Mouse (Mus musculus) heart, embryonic 16.5 days (tissue): ENCODE measurements around the gene Sh3gl3. TPM values are rescaled to one million over a fixed set of nuclear protein-coding genes. Genes with fewer than 3 reads are reported as not detected.

Experiments used
- ATAC-seq: fragments of 200-750 bp; cut with Nextera tagmentation; replicated peaks from 2 replicates; pipeline ENCODE4 v1.8.0; 2017; ENCODE audit warnings: moderate number of reproducible peaks; ENCODE audit not compliant: insufficient read depth, low FRiP score; ENCODE audit errors: extremely low read depth
- H3K27ac ChIP-seq: fragments of 300-500 bp; sonication (generic); 2 replicates; pipeline ENCODE4 v1.5.1; 2014; ENCODE audit warnings: mild to moderate bottlenecking, low read length, control low read depth, moderate library complexity
- H3K27me3 ChIP-seq: fragments of 300-500 bp; sonication (generic); 2 replicates; pipeline ENCODE4 v1.6.1; 2014; ENCODE audit warnings: low read length, mixed read lengths; ENCODE audit not compliant: control insufficient read depth, insufficient read depth
- H3K36me3 ChIP-seq: fragments of 300-500 bp; sonication (generic); 2 replicates; pipeline ENCODE4 v1.6.1; 2014; ENCODE audit not compliant: control insufficient read depth, insufficient read depth
- H3K4me1 ChIP-seq: fragments of 300-500 bp; sonication (generic); 2 replicates; pipeline ENCODE4 v1.6.1; 2014; ENCODE audit warnings: low read length, mixed read lengths; ENCODE audit not compliant: control insufficient read depth, insufficient read depth
- H3K4me2 ChIP-seq: fragments of 300-500 bp; sonication (generic); 2 replicates; pipeline ENCODE4 v1.6.1; 2014; ENCODE audit warnings: low read depth, mild to moderate bottlenecking, control low read depth, low read length
- H3K4me3 ChIP-seq: fragments of 300-500 bp; sonication (generic); 2 replicates; pipeline ENCODE4 v1.5.1; 2014; ENCODE audit warnings: mild to moderate bottlenecking, control low read depth, low read length
- H3K9ac ChIP-seq: fragments of 300-500 bp; sonication (generic); 2 replicates; pipeline ENCODE4 v1.6.1; 2014; ENCODE audit warnings: low read length, control low read depth
- H3K9me3 ChIP-seq: fragments of 300-500 bp; sonication (generic); replicated peaks from 2 replicates; pipeline ENCODE4 v1.6.1; 2016; ENCODE audit warnings: low read length; ENCODE audit not compliant: control insufficient read depth
- WGBS: fragments of 180-500 bp; shearing (Covaris S2); extraction: QIAGEN DNeasy Blood & Tissue Kit; methylation state at CpG from one replicate; pipeline ENCODE4 v1.1.7; 2014; 5-methylcytosine and 5-hydroxymethylcytosine counted together
- polyA plus RNA-seq: library from polyadenylated mRNA; unstranded; fragments of >200 nt; fragmentation: Nextera tagmentation; extraction: Ambion mirVana; gene quantifications from 2 replicates; pipeline ENCODE4 v1.2.1, GENCODE M21; 2015

The Sh3gl3 gene
- polyA plus RNA-seq, 1 experiment from 2014 or later: 4.6 TPM

DNA sequence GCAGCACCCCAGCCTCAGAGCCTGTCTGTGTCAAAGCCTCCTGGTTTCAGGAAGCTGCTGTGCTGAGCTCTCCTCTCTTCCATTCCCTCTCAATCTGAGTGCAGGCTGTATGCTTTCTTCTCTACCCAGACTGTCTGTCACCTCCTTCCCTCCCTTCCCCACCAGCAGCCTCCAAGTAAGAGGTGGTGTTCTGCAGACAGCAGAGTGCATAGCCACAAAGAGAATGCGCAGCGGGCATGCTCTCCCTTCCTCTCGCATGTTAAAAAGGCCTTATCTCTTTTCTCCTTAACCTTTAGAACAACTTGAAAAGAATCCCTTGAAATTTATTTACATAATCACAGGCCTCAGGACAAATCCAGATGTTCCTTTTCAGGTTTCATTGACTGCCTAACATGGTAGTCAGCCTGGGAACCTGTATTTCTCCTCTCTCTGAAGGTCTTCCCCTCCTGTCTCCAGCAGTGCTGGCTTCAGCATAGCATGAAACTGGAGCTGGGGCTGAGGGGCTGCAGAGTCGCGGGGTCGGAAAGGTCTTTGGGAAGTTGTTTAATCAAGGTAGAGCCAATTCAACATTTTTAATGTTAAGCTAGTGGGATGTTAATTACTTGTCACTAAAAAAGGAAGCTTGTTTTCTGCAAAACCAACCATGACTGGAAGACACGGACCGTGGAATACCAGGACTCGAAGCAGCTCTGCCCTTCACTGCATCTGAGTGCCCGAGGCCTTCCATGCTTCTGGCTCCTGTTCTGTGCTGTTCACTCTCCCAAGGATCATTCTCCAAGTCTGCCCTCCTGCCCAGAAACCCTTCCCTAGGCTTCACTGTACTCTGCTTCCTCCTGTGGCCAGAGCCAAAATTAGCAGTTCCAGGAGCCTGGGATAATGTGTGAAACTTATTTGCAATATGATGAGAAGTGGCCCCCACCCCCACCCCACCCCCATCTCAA is 50.5 kb downstream of the Sh3gl3 start:
- WGBS: 44% methylated on average over 10 of the region's 10 CpGs

DNA sequence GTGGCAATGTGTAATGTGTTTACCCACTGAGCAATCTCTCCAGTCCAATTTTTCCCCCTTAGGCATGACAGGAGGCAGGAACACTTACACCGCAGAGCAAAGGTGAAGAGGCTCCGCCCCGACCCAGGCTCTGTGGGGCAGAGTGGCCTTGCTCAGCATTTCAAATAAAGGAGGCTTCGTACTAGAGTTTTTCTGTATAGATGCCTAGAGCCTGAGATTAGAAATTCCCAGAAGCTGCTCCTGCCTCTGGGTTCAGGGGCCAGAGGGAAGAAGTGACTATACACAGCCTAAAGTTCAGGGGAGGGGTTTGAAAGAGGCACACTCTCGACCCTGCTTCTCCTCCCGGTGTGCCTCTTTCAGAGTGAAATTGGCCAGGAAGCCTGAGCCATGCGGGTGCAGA is 59.6 kb downstream of the Sh3gl3 start:
- no peak overlapping the region; the same call in none of the 2 replicates for H3K27ac ChIP-seq
- 70% methylated on average over 7 of the region's 7 CpGs for WGBS
- H3K36me3 ChIP-seq: no peaks in the 10 kb centered on the region
- H3K9ac ChIP-seq: no peak overlapping the region
- H3K4me3 ChIP-seq: no peak overlapping the region
- no peak overlapping the region for H3K4me2 ChIP-seq
- no peaks in the 10 kb centered on the region for H3K27me3 ChIP-seq
- H3K4me1 ChIP-seq: 0 out of 2 replicates have a peak, but pooled peaks cover 2% of the 10 kb centered on the region
- H3K9me3 ChIP-seq: no peaks in the 10 kb centered on the region
- no peak for ATAC-seq

More for the DNA sequence above, 50.5 kb downstream of the Sh3gl3 start:
- H3K9me3 ChIP-seq: no peaks in the 10 kb centered on the region
- H3K27me3 ChIP-seq: no peaks in the 10 kb centered on the region
- no peak overlapping the region for H3K4me3 ChIP-seq
- no peak overlapping the region for H3K27ac ChIP-seq
- H3K4me1 ChIP-seq: no peaks in the 10 kb centered on the region
- H3K9ac ChIP-seq: no peak overlapping the region
- no peak for ATAC-seq
- no peak overlapping the region for H3K4me2 ChIP-seq
- H3K36me3 ChIP-seq: no peaks in the 10 kb centered on the region

DNA sequence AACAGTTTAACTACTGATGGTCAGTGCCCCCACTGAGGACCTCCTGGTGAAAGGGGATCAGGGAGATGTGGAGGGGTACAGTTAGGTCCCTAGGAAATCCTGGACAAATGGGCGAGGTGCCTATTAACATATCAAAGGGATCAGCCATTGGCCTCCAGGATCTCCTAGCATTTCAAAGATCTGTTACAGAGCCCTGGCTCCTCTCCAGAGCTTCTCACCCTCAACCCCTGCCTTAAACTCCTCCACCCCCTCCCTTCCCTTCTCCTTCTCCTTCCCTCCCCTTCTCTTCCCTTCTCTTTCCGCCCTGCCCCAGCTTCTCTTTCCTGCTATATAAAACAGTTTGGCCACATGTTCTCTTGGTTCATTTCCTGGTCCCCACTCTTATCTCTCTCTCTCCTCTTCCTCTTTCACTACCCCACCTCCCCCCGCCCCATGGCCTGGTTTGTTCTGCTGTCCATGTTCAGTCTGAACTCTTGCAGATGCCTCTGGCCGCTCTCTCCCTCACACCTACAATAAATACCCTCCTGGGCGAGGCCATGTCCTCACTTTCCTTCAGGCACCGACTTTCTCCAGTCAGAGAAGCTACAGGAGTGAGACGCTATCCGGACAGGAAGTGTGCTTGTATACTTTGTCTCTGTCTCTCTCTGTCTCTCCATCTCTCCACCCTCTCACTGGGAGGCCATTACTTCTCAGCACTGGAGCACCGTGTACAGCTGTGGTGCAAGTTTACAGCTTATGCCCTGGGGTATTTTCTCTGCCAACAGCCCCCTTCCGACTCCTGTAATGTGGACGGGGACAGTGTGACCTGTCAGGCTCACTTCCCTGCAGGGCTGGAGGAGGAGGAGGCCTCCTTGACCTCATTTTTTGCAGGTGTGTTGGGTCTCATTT is 60.6 kb downstream of the Sh3gl3 start:
- Histone ChIP-seq H3K9ac (no peak overlapping the region), H3K4me2 (no peak overlapping the region), H3K4me3 (no peak overlapping the region), H3K27ac (peak overlapping the region; percentile 4), H3K4me1 (0 out of 2 replicates have a peak, but pooled peaks cover 2% of the 10 kb centered on the region), H3K9me3 (no peaks in the 10 kb centered on the region), H3K27me3 (no peaks in the 10 kb centered on the region), H3K36me3 (no peaks in the 10 kb centered on the region)
- ATAC-seq: peak; percentile 52
- 33% methylated on average over 11 of the region's 11 CpGs for WGBS

DNA sequence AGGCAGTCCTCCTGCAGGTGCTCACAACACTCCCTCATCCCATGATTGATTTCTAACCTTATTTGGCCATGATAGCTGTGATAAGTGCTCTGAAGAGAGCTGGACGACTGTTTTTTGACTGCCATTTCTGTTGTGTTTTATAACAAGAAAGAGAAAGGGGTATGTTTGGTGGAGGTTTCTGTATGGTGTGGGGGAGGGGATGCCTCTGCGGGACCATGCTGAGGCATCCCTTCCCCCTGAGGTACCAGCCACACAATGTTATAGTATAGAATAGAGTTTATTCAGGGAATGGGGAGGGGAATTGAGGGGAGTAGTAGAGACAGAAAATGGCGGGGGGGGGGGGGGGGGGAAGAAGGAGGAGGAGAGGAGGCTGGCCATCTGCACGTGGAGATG is 61.3 kb downstream of the Sh3gl3 start:
- 0 out of 2 replicates have a peak overlapping the region, but pooled peaks have one; percentile 4 for H3K27ac ChIP-seq
- 27% methylated on average over 3 of the region's 4 CpGs for WGBS

DNA sequence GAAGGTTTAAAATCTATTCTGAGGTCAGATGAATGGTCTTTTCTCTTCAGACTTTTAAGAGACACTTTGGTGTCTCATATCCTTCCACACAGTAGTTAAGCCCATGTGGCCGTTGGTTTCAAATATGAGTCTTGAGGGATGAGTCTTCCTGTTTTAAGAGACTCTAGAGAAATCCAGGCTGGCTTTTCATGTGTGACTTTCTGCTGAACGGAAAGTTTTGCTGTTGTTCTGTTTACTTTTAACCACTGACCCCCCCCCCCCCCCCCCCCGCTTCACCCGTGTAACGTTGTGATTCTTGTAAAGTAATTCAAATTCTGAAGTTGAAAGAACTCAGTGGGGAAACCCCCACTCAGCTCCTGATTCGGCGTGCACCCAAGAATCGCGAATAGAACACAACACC is 61.8 kb downstream of the Sh3gl3 start:
- H3K27me3 ChIP-seq: no peaks in the 10 kb centered on the region
- no peak overlapping the region; the same call in 1 of the 2 replicates for H3K27ac ChIP-seq
- H3K9ac ChIP-seq: no peak overlapping the region
- WGBS: 63% methylated on average over 8 of the region's 9 CpGs
- no peaks in the 10 kb centered on the region for H3K9me3 ChIP-seq
- no peak overlapping the region for H3K4me3 ChIP-seq
- H3K36me3 ChIP-seq: no peaks in the 10 kb centered on the region
- 0 out of 2 replicates have a peak, but pooled peaks cover 2% of the 10 kb centered on the region for H3K4me1 ChIP-seq
- no peak overlapping the region for H3K4me2 ChIP-seq
- ATAC-seq: no peak

More for the DNA sequence above, 61.3 kb downstream of the Sh3gl3 start:
- ATAC-seq: no peak
- Histone ChIP-seq H3K4me1 (0 out of 2 replicates have a peak, but pooled peaks cover 2% of the 10 kb centered on the region), H3K4me3 (no peak overlapping the region), H3K27me3 (no peaks in the 10 kb centered on the region), H3K4me2 (no peak overlapping the region), H3K9ac (no peak overlapping the region), H3K9me3 (no peaks in the 10 kb centered on the region), H3K36me3 (no peaks in the 10 kb centered on the region)

DNA sequence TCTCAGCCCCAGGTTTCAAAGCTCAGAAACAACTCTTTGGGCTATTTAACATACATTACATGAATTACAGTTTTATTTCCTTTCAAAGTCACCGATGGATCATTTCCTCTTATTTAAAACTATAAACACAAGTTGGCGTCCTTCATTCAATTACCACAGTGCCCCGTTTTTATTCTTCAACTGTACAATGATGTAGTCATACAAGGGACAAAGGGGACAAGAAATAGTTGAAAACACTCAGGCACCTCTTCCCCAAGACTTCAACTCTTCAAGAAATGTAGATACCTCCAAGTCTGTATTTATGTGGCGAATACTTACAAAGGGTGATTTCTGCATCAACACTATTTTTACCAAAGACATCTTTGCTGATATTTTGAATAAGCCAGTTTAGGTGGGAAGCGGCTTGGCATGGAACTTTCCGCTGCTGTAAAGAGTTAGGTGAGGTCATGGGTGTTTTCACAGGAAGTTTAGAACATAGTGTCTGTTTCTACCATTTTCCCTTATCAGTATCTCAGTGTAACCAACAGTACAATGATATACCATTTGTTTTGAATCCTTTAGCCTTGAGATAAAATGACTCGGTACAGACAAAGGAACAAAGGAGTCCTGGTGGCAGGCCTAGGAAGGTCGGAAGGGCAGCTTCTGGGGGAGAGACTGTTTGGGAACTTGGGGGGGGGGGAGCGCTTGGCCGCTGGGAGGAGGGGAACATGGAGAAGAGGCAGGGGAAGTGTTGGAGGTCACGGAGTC is 62.7 kb downstream of the Sh3gl3 start:
- WGBS: 62% methylated on average over 11 of the region's 11 CpGs
- Histone ChIP-seq H3K27ac (peak overlapping the region; percentile 24; the same call in 1 of the 2 replicates), H3K4me1 (0 out of 2 replicates have a peak, but pooled peaks cover 2% of the 10 kb centered on the region), H3K9ac (no peak overlapping the region), H3K4me2 (no peak overlapping the region), H3K4me3 (no peak overlapping the region), H3K27me3 (no peaks in the 10 kb centered on the region), H3K9me3 (no peaks in the 10 kb centered on the region), H3K36me3 (no peaks in the 10 kb centered on the region)
- no peak for ATAC-seq

DNA sequence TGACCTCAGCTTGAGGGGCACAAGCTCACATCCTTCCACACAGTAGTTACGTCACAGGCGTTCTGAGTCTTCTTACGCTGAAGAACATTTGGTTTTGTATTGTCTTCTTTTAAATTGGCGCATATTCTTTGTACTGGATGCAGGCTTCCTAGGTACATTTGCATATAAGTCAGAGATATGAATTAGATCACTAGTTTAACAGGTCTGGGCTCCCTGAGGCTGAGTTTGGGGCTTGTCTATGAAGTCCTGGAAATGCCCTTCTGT is 63.2 kb downstream of the Sh3gl3 start:
- peak; percentile 15; the same call in 1 of the 2 replicates for ATAC-seq
- H3K36me3 ChIP-seq: no peaks in the 10 kb centered on the region

DNA sequence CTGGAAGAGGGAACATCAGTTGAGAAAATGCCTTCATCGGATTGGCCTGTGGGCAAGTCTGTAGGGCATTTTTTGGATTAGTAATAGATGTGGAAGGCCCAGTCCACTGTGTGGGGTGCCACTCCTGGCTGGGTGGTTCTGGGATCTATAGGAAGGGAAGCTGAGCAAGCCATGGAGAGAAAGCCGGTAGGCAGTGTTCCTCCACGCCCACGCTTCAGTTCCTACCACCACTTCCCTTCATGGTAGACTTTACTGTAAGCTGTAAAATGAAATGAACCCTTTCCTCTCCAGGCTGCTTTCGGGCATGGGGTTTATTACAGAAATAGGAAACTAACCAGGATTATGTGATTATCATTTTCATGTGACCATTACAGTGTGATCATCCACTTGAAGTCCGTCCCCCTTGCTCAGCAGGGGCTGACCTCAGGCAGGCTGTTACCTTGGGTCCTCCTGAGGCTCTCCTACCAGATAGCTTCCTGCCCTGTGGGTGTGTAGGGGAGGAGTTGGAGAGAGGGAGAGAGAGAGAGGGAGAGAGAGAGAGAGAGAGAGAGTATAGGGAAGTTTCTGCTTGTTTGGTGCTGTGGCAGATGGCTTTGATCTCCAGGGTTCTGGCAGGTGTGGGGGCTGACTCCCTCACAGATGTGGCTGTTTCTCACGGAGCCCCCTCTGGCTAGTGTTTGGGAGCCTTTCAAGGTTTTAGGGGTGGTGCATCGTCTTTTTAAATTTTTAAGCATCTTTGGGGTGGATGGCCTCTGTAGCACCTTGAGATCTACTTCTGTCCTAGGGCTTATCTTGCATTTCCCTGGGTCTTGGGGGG is 67.0 kb downstream of the Sh3gl3 start:
- no peaks in the 10 kb centered on the region for H3K36me3 ChIP-seq
- no peaks in the 10 kb centered on the region for H3K27me3 ChIP-seq
- H3K9me3 ChIP-seq: no peaks in the 10 kb centered on the region
- H3K4me1 ChIP-seq: no peaks in the 10 kb centered on the region
- H3K4me3 ChIP-seq: no peak overlapping the region
- ATAC-seq: 0 out of 2 replicates have a peak, but pooled peaks have one; percentile 16
- 62% methylated on average over 8 of the region's 8 CpGs for WGBS
- no peak overlapping the region for H3K27ac ChIP-seq
- H3K9ac ChIP-seq: no peak overlapping the region
- H3K4me2 ChIP-seq: no peak overlapping the region

More for the DNA sequence above, 63.2 kb downstream of the Sh3gl3 start:
- Histone ChIP-seq H3K4me1 (0 out of 2 replicates have a peak, but pooled peaks cover 2% of the 10 kb centered on the region), H3K9me3 (no peaks in the 10 kb centered on the region), H3K27me3 (no peaks in the 10 kb centered on the region), H3K9ac (no peak overlapping the region), H3K4me2 (no peak overlapping the region), H3K4me3 (no peak overlapping the region), H3K27ac (no peak overlapping the region)
- 74% methylated on average over 4 of the region's 4 CpGs for WGBS
